Mouse (Mus musculus) stomach, postnatal 0 days (tissue): ENCODE data around the gene Dach1.

Experiments used
- CTCF ChIP-seq: IDR thresholded peaks from 2 replicates; pipeline ENCODE4 v1.5.1; 2016; ENCODE audit warnings: antibody characterized with exemption, low read depth, mild to moderate bottlenecking, moderate library complexity
- EP300 ChIP-seq: optimal IDR thresholded peaks from 2 replicates; pipeline ENCODE3; 2016; ENCODE audit warnings: antibody characterized with exemption

GRCm38 (mm10) chr14:98035261-98035660 is 134.3 kb downstream of the Dach1 start:
- TF ChIP-seq CTCF (no peak), EP300 (no peak)
